Mouse (Mus musculus): Measurements from ENCODE around the gene Angel2.

Gene Angel2

DNA sequence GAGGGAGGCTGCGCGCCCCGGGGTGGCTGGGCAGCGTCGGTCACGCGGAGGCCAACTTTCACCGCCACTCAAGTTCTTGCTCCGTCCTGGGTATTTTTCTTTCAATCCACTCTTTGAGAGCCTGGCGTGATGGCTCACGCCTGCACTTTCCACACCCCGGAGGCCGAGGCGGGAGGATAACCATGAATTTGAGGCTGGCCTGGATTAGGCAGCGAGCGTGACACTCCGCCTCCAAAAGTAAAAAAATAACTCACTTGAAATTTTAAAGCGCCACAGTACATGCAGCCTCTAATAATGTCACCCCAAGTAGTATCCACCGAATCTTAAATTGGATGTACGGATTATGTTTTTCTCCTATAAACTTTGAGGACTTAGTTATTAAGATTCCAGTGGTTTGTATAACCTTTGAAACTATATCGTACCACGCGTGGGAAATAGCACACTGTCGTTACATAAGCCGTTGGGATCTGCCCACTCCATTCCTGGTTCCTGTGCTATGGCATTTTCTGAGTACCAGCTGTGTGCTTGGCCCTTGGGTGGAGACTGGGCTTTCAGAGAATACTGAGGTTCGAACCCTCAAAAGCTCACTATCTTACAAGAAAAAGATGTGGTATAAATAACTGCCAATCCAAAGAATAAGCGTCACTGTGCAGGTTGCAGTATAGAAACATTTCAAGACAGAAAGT lies 4.2 kb downstream of the Angel2 start:
- 2% methylated on average over 27 of the region's 27 CpGs for WGBS

DNA sequence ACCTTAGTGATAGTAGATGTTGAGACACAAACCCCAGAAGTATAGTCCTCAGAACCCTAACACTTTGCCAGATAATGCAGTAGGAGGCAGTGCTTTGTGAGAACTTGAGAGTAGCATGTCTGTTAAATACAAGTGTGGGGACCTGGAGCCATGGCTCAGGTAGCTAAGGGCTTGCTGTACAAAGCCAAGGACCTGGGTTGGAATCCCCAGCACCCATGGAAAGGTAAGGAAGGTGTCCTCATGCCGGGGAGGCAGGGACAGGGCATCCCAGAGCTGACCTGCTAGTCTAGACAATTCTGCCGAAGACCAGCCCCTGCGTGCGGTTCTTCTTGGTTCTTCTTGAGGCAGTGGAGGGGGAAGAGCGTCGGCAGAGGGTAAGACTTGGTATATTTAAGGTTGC lies 5.3 kb downstream of the Angel2 start:
- 90% methylated on average over 6 of the region's 6 CpGs for WGBS

DNA sequence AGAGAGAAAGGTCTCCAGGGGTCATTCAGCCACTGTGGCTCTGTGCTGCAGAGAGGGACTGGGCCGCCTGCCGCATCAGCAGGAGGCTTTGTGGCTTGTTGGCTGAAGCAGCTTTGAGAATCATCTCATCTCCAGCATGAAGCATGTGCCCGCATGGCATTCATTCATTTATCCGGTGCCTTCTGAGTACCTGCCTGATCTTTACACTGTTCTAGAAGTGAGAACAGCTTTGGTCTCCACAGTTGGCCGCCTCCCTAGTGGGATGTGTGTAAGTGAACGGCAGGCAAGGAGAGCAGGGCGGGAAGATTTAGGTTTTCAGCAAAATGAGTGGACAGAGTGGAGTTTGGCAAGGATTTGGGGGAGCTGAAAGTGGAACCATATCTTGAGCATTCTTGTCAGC lies 14.9 kb downstream of the Angel2 start:
- WGBS = 81% methylated on average over 7 of the region's 7 CpGs

DNA sequence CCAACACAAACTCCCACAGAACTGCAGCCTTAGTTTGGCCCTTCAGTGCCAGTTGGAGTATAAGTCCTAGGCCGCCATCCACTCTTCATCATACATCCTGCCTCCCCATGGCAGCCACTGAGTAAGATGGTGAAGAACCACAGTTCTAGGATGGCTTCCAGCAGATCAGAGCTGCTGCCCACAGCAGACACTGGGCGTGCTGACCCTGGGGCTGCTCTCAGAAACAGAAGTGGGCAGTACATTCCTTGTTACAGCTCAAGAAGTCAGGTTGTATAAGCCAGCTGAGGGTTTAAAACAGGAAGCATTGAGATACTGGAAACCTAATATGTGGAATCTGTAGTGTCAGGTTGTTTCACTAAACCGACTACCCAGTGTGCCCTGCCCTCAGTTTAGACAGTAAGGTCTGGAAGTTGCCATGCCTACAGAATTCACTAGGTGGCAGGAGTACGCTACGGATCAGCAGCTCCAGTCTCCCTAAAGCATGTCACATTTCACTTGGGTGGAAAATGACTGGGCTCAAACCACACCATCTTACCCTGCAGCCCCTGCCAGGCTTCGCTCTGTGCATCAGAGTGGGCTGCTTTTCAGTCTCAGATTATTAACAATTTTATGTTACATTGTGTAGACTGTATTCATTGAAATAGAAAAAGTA lies 19.3 kb downstream of the Angel2 start:
- WGBS = 40% methylated on average over 6 of the region's 6 CpGs

DNA sequence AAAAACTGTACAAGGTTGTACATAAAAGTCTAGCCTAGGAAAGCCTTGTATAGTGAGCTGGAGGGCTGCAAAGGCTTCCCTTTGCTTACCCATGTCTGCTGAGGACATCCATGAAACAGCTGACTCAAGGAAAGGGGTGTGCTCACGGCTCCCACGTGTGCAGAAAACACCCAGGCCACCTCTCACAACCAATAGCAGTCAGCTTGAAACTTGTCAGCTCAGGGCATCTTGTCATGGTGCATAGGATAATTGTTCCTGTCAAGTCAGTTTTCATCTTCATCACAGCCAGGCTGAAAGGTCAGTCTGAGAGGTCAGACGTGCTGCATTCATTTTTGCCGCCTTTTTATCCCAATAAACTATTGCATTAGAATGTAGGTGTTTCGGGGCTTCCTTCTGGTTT lies 23.1 kb downstream of the Angel2 start:
- 81% methylated on average over 5 of the region's 5 CpGs for WGBS

DNA sequence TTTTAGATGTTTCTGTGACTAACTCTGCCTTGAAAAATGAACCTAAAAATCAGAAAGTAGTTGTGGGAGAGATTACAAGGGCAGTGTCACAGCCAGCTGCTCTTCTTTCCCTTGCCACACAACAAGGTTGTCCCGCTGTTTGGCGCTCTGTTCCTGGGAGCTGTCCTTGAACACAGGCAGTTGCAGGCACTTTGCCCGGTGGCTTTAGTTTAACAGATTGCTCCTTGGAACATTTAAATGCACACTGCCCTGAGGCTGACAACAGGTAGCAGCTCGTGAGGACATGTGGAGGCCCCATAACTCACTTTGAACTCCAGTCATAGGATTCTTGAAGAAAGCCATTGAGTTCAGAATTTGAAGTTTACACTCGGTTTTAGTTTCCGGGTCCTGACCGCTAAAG lies 23.5 kb downstream of the Angel2 start:
- 87% methylated on average over 7 of the region's 7 CpGs for WGBS

DNA sequence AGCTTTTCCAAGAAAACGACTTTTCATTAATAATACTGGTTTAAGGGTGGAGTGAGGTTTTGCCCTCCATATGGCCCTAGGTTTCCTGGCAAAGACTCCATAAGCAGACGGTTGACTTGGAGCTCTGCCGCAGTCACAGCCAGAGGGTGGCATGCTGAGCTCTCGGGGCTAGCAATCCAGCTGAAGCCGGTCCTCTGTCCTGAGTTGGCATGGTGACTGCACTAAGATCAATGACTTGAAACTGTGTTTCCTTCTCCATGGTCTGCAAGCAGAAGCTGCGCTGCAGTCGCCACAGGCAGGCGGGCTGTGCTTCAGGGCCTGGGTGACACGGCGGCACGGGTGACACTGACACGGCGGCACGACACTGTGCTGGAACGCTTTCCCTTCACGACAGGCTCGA lies 23.9 kb downstream of the Angel2 start:
- 82% methylated on average over 17 of the region's 17 CpGs for WGBS

DNA sequence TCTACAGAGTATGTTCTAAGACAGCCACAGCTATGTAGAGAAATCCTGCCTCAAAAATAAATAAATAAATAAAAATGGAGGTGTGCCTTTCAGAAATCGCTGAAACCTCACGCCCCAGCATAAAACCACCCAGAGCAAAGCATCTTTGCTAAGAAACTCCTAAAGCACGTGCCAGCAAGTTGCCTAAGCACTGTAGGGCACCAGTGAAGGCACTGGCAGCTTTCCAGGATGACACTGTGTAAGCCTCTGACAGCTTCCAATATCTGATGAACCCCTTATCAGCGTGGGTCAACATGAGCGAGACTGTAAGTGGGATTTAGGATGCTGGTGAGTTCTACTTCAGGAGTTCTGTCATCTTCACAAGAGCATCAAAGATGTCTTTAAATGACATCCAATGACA lies 26.1 kb downstream of the Angel2 start:
- WGBS = 86% methylated on average over 5 of the region's 5 CpGs

DNA sequence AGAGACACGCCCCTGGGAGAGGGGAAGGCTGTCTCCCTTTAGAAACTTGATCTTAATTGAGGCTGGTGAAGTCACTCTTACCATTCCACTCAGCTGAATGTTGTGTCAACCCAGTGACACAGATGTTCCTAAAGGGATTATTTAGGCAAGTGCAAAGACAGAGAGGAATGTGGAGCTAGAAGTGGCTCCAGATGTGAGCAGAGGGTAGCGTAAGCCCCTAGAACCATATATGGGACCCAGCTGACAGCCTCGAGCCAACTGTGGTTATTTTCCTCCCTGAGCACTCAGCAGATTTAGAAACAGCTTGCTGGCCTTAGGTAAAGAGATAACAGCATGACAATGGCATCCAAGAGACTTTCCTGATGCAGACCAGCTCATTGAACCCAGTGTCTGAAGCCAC lies 28.1 kb downstream of the Angel2 start:
- WGBS = 78% methylated on average over 3 of the region's 3 CpGs

DNA sequence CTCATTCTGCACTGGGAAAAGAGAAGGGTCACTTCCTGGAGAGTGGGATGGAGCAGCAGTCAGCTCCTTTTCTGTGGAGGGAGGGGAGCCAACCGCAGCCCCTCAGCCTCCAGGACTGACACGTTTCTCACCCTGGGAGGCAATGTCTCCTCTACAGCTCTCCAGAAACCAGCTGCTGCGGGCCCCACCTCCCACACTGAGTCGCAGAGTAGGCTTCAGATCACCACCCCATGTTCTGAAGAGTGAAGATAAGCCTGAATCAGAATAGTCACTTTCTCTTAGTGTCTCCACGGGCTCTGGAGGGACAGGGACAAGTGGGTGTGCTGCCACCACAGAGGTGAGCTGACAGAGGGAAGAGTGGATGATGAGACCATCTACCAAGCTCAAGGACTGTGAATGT lies 33.9 kb downstream of the Angel2 start:
- 61% methylated on average over 5 of the region's 5 CpGs for WGBS

DNA sequence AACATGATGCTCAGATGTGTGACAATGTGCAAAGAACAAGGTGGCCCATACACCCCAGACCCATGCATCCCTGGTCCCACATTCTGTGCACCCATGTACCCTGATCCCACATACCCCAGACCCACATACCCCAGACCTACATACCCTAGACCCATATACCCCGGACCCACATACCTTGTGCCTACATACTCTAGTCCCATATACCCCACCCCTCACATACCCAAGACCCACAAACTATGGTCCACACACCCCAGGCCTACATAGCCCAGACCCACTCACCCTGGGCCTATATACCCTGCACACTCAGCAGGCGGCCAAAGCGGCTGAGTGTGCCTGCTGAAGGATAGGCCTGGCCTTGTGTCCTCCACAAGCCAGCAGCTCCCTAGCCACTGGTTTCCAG lies 37.8 kb downstream of the Angel2 start:
- WGBS = 96% methylated on average over 3 of the region's 3 CpGs

DNA sequence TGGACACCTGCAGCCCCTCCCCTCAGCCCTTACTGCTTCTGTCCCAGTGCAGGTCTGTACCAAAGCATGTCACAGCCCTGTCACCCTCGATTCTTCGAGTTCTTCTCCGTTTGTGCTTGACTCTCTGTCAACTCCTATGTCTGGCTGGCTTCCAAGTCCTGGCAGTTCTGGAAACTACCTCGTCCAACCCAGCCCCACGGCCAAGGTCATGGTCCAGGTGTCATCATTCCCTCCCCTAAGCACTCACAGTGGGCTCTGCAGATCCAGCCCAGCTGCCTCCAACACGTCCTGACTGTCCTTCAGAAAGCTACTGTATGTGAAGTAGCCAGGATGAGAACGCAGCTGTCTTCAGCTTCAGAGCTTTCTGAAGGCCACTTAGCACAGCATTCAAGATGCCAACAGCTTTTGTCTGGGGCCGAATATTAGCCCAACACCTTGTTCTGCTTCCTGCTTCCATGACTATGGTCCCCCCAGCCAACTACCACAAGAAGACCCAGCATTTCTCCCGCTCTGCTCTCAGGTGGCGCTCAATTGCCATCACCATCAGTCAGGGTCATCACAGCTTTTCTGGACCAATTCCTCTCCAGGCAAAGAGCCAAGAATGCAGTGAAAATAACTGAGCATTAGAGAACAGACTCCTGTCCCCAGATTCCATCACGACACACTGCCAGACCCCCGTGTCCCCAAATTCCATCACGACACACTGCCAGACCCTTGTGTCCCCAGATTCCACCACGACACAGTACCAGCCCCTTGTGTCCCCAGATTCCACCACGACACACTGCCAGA lies 40.3 kb downstream of the Angel2 start:
- 74% methylated on average over 15 of the region's 15 CpGs for WGBS

DNA sequence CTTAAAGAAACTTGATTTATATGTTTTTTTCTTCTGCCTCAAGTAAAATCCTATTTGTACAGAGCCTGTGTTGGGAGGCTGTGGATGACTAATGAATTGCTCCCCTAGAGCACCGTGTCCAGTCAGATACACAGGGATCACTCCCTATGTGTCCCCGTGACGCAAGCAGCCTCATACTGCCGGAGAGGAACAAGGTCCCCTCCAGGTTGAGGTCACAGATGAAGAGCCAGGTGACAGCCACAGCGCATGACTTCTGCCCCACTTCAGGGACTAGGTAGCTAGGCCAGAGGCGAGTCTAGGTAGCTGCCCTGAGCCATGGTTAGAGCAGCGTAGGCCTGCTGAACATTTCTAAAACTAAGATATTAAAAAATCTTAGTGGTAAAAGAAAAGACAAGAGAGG lies 43.1 kb downstream of the Angel2 start:
- WGBS = 96% methylated on average over 7 of the region's 7 CpGs

DNA sequence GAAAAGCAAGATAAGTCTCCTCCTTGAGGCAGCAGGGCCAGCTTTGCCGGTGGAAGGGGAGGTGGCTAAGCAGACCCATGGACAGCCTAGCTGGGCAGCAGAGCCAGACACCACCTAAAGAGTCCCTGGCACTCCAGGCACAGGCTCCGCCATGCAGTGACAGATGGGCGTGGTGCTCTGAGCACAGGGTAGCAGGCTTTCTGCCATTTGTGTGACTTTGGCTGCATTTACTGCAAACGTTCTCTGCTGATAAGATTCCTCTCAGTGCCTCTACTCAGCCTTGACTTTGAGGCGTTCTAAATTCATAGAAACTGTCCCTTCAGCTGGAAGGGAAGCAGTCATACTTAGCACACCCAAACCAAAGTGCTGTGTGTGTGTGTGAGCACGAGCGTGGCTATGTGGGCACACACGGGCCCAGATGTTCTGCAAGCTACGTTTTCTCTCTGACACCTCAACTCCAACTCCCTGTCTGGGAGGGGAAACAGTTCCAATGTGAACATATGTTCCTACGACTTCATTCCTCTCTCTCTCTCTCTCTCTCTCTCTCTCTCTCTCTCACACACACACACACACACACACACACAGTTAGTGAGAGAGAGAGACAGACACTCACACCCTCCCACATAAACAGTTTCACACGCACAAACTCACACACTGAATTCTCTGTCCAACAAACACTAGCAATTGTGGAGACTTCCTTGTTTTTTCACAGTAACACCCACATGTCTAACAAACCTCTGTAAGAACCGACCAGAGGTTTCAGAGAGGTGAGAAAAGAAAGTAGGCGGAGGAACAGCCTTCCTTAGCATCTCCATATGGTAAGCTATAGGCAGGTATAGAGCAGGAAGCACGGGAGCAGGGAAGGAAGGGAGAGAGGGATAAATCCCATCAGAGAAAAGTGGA lies 47.0 kb downstream of the Angel2 start:
- WGBS = 52% methylated on average over 14 of the region's 14 CpGs

DNA sequence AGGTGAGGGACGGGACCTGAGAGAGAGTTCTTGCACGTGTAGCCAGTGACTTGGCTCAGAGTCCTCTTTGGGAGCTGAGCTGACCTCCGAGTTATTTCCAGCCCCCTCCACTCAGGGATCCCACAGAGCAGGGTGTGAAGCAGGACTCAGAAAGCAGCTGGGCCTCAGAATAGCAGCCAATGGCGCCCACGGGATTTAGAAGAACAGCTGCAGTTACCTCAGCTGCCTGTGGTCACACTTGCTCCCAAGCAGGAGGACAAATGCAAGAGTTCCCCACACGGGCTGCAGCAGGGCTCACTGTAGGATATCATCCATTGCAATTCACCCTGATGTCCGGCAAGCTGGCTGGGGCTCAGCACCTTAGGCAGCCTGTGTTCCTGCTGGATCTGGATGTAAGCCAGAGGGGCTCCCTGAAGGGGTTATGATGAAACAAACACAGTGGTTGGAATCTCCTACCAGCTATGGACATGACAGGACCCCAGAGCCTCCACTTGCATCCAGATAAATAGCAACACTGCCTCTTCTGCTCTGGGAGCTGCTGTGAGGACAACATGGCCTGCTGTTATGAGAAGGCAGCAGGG lies 47.8 kb downstream of the Angel2 start:
- 41% methylated on average over 7 of the region's 7 CpGs for WGBS

DNA sequence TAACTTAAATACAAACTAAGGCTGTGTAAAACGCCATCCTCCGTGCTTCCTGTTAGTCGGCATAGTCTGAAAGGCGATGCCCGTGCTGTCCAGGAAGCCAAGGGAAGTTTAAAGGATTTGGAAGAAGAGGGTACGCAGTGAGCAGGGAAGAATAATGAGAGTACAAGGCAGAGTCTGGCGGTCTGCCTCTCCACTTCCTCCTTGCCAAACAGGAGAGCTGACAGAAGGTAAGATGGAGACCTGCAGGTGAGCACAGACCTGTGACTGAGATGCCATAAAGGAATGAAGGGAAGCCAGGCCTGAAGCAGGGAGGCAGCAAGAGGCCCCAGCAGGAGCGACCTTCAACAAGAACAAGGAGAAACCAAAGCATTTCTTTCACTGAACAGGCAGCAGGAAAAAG lies 49.3 kb downstream of the Angel2 start:
- WGBS = 93% methylated on average over 8 of the region's 8 CpGs

DNA sequence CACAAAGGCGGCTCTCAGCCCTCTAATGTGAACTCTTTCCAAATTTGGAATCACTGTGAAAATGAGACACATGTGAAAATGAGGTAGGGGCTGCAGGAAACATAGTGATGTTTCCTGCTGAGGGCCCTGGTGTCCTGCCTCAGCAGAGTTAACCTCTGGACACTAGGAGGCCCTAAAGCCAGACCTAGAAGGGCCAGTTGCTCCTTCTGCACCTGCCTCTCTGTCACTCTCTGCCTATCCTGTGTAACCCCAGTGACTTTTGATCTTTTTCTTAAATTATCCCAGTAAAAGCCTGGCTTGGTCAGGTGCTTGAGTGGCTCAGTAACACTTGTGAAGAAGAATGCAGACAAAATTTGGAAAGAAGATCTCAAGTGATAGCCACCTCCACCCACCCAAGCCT lies 49.9 kb downstream of the Angel2 start:
- 84% methylated on average over 1 of the region's 1 CpGs for WGBS

DNA sequence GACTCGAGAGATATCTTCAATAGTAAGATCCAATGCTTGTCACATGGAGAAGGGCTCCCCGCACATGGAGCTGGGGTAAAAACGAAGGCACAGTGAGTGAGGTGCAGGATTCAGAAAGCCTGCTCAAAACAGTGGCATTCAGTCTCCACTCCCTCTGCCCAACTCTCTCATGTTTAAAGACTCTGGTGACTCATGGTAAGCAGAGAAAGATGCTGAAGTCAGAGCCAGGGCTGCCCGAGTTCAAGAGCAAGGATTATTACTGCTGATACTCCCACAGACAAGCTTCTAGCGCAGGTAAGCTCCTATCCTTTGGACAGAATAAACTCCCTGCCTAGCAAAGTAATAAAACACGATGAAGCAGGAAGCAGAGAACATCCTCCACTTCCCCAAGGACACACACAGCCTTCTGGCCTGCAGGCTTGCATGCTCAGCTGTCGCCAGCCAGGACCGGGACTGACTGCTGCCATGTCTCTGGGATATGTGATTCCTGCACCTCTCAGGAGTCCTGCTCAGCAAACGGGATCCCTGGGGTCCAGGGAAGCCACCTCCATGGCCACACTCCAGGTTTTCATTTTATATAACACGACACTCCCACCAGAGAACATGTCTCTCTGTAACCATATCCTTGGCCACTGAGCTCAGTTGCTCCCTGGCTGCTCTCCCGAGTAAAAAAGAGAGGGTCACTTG lies 52.1 kb downstream of the Angel2 start:
- 61% methylated on average over 11 of the region's 11 CpGs for WGBS

DNA sequence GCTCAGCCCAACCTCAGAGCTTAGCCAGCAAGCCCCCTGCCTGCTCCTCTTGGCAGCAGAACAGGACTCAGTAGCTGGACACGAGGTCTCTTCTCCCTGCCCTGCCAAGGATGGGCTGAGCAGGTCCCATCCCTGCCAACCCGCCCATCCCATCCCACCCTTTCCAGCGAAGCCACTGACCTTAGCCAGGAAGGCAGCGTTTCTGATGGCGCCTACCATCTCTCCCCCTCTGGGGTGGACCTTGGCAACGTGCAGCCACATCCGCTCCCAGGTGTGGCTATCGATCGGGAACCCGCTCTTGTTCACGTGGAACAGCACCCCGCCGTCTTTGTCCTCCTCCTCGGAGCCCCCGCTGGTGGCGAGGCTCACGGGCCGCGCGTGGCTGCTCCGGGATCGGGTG lies 53.1 kb downstream of the Angel2 start:
- WGBS = 6% methylated on average over 22 of the region's 22 CpGs

DNA sequence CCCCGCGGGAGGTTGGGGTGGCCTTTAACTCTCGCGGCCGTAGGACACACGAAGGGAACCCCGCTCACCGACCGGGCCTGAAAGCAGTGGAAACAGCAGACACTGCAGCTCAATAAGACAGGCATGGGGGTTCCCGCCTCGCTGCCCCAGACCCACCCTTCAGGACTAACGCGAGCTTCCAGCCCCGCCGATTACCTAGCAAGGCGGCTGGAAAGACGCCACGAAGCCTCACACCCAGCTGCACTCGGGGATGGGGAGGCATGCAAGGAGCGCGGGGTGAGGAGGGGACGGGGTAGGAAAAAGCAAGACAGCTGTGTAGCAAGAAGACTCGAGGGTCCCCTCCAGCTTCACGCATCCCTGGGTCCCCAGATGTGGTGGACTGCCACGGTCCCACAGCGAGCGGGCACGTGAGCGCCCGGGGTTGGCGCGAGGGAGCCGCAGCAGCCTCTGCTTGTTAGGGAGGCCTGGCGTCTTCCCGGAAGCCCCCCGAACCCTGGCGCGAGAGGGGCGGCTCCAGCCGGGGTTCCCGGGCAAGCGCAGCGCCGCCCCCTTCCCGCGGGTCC lies 53.7 kb downstream of the Angel2 start:
- WGBS = 1% methylated on average over 46 of the region's 46 CpGs

DNA sequence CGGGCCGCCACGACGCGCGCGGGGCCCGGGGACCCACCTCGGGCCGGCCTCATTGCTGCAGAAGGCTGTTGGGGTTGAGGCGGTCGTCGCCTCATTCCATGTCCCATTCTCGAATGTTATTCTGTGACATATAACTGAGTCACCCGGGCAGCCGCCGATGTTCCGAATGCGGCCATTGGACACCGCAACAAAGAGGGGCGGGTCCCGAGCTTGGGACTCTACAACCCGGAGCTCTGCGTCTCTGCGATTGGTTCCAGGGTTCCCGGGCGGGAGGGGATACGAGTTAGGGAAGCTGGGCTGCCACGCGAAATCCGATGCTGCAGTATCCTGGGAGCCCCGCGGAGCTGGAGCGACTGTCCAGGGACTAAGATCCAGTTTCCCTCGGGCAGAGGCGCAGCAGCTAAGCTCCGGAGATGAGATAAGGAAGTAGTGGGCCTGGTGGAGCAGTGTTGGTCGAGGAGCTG lies 54.2 kb downstream of the Angel2 start, which contains the start of gene Vash2:
Vash2 (minus strand) TSS at position 197 of the 464 bp plus-strand sequence.
- under 1% methylated on average over 38 of the region's 38 CpGs for WGBS
